Mouse (Mus musculus) urinary bladder, postnatal 4 days (tissue): ENCODE measurements around the gene Arhgap8.

Source experiments
- DNase-seq, 2 experiments: peaks; one replicate each; pipeline ENCODE4 v3.0.0; 2021 to 2022; ENCODE audit warnings: low spot score in 2 of 2

Gene Arhgap8

GRCm38 (mm10) chr15:84719791-84720190, at the start of gene Arhgap8:
Gene Arhgap8 (plus strand): TSS chr15:84720052.
- DNase-seq: peak; percentile 60 to 74

- DNase-seq: no peak
These were observed 49.2 kb upstream of the Arhgap8 start for GRCm38 (mm10) chr15:84670657-84671055.

GRCm38 (mm10) chr15:84671401-84672307, 48.2 kb upstream of the Arhgap8 start:
- no peak for DNase-seq

DNA sequence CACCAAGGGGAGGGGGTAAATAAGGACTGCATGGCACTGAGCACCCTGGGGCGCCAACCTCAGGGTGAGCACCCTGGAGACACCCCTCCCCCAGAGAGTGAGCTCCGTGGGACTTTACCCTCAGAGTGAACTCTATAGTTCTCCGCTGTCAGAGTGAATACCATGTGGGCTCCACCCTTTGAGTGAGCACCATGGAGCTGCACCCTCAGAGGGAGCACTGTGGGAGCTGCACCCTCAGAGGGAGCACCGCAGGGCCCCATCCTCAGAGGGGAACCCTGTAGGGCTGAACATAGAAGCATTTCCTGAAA, 47.6 kb upstream of the Arhgap8 start:
- no peak for DNase-seq

DNA sequence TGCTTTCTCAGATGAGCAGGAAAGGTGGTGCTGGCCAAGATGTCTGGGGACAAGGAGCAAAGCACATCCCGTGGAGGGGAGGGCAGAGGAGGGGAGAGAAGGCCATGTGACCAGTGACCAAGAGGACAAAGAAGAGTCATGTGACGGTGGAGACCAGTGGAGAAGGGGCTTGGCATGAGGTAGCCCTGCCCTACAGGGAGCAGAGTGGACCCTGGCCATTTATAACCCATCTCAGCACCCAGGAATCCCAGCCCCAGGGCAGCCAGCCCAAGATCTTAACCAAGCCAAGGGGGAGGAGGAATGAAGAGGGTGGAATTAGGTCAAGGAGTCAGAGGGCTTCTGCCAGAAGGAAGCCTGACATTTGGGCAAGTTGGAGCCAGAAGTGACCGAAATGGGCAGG, 47.2 kb upstream of the Arhgap8 start:
- DNase-seq: no peak

DNA sequence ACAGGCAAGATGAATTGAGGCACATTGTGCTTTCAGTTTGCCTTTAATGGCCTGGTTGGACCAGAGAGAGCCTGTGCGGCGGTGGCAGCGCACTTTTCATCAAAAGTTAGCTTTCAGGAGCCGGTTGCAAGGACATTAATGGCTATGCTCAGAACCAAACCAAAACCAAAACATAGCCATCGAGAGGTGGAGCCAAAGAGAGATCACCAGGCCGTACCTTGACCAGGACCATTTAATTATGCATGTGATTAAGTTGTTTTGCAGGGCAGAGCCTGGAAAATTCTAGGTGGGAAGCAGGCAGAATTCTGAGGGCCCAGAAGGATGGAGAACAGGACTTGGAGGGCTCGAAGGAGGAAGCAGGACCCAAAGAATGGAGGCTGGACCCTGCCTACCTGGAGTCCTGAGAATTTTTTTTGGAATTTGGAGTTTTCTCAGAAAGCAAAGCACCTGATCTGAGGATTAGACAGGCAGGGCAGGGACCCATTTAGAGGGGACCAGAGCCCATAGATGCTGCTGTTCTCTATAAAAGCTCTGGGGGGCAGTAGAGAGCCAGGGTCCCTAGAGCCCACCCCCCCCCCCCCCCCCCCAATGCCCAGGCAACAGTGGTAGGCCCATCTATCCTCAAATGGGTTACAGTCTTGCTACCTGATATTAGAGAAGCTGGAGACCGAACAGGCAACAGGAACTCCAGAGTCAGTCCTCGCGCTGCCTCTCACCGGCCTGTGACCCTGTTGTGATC, 45.4 kb upstream of the Arhgap8 start:
- DNase-seq: no peak

GRCm38 (mm10) chr15:84675317-84675716, 44.5 kb upstream of the Arhgap8 start:
- no peak for DNase-seq

DNA sequence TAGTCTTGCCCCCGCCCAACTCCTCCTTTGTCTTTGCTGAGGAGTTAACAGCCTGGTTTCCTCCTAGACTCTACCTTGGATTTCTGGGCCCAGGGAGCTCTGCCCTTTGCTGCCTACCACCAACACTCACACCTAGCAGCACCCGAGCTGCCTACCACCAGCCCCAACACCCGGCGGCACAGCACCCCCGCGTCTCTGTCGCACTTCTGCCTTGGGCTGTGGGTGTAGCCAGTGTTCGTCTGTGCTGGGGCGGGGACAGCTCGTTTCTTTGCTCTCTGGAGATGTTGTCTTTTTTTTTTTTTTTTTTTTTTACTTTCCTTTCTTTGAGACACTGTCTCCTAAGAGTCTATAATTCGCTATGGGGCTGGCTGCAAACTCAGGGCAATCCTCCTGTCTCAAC, 41.9 kb upstream of the Arhgap8 start:
- DNase-seq: no peak

- no peak for DNase-seq
These were observed 40.8 kb upstream of the Arhgap8 start for GRCm38 (mm10) chr15:84679090-84679489.

DNA sequence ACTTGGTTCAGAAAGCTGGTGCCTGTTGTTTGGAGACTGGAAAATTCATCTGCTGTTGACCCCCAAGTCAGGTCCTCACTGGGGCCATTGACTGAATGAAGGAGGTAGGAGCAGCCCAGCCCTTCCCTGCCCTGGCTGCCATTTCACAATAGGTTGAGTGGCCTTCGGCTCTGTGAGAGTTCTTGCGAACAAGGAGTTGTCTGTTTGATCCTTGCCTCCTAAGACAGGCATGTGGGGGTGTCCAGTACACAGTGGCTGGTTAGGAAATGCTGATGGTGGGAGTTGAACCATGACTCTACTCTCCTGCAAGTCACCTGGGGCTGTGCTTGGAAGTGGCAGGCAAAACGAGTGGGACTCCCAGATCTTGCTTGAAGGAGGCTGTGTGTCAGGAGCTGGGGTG, 40.1 kb upstream of the Arhgap8 start:
- no peak for DNase-seq

DNA sequence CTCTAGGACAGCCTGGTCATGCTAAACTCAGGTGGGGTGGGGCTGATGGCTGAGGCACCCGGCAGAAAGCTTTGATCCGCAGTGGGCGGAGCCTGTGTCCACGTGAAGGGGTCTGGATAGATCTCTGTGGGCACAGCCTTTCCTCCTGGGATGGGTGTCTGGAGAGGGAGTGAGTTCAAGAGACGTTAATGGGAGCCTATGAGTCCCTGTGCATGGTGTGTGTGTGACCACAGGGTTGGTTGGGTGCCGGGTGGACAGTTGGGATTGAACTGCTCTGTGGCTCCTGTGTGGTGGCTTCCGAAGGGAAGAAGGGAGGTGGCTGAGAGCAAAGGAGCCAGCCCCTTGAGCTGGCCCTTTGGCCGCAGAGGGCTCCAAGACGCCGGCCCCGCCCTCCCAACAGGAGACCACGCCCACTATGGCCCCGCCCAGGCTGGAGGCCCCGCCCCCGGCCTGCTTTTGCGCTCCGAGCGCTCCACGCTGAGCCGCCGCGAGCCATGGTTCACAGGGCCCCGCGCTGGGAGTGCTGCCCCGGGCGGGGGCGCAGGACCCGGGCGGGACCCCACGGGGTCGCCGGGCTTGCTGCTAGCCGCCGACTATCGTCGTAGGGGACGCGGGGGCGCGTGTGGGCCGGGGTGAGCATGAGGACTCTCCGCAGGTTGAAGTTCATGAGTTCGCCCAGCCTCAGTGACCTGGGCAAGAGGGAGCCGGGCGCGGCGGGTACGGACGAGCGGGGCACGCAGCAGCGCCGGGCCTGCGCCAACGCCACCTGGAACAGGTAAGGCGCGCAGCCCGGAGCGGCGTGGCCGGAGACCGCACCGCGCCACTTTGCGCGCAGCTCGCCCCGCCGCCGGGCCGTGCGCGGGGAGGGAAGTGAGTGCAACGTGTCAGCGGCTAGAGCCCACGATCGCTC, 39.1 kb upstream of the Arhgap8 start:
- DNase-seq: peak; percentile 89 to 95

GRCm38 (mm10) chr15:84681455-84682193, 38.2 kb upstream of the Arhgap8 start:
- peak; percentile 72 to 78 for DNase-seq

DNA sequence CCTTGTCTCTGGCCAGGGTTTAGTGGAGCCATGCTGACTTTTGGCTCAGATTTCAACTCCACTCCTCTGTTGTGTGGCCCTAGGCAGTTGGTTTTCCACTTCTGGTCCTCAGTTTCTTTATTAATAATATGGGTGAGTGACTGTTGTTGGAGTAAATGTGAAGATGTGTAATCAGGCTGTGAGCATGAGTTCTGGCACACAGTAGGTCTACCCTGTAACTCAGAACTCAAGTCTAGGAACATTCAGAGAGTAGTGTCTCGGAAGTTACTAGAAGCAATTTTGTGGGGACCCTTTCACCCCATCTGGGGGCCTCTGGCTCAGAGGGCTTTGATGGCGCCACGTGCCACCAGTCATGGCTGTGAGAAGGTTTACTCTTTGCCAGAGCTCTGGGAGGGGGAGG, 37.6 kb upstream of the Arhgap8 start:
- DNase-seq: no peak

DNA sequence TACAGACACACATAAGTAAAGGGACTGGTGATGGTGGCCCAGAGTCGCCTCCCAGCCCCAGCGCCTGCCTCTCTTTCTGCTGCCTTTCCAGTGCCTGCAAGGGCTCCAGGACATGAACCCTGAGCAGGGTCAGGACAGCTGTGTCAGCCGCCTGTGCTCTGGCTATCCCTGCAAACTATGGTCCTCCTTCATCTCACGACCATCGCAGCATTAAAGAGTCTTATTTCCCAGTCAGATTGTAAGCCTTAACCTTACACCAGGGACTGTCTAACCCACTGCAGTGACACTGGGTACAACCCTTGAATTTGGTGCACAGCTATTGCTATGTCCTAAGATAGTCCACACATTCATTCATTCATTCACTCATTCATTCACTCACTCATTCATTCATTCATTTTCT, 37.0 kb upstream of the Arhgap8 start:
- no peak for DNase-seq

DNA sequence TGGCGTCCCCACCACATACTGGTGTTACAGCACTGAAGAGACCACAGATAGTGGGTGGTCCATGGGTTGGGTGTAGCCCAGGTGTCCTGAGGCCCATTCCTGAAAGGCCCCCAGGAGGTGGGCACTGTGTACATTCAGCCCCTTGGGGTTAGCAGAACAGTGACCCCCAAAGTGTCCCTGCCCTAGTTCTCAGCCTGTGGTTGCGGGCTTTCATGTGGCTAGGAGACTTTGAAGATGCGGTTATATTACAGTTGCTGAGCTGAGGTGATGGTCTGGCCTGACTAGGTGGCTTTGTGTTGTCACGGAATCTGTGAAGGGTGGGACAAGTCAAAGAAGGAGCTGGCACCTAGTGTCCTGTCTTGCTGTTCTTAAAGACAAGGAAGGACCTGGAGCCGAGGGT, 35.3 kb upstream of the Arhgap8 start:
- DNase-seq: no peak

- no peak for DNase-seq
These were observed 34.4 kb upstream of the Arhgap8 start for GRCm38 (mm10) chr15:84685417-84685816.

- DNase-seq: no peak
These were observed 31.9 kb upstream of the Arhgap8 start for GRCm38 (mm10) chr15:84687904-84688303.

- no peak for DNase-seq
These were observed 30.5 kb upstream of the Arhgap8 start for GRCm38 (mm10) chr15:84689356-84689755.

DNA sequence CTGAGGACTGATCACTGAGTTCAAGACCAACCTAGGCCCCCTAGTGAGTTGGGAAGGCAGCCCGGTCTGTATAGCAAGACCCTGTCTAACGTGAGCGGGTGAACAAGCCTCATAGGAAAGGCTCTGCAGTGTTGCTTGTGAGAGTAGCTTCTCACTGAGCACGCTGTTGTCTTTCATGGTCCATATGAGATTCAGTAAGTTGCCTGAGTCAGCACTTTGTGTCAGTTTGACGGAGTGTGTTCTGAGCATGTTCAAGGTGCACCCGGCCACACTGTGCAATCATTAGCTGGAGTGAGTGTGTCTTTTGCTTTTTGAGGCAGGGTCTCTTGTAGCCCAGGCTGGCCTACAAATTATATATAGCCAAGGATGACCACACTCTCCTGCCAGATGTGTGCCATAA, 28.3 kb upstream of the Arhgap8 start:
- DNase-seq: no peak

GRCm38 (mm10) chr15:84692645-84693044, 27.2 kb upstream of the Arhgap8 start:
- no peak for DNase-seq

DNA sequence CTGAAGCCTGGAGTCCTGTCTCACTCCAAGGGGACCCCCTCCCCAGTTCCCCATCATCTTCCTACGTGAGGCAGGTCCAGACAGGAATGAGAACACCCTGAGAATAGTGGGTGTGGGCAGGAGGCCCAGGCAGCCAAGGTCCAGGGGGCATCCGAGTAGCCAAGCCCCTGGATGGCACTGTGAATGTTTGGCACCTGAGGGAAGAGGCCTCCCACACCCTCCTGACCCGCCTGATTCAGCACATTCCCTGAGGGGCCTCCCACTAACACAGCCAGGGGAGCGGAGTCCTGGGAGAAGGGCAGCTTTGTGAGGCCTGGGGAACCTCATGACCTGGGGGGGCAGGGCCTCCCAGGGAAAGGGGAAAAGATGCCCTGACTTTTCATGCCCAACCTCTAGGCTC, 23.8 kb upstream of the Arhgap8 start:
- DNase-seq: no peak
